Mouse (Mus musculus) stomach, postnatal 0 days (tissue): ENCODE measurements around the gene Ssbp4.

Experiments
- CTCF ChIP-seq: IDR thresholded peaks from 2 replicates; pipeline ENCODE4 v1.5.1; 2016; ENCODE audit warnings: antibody characterized with exemption, low read depth, mild to moderate bottlenecking, moderate library complexity
- EP300 ChIP-seq: optimal IDR thresholded peaks from 2 replicates; pipeline ENCODE3; 2016; ENCODE audit warnings: antibody characterized with exemption

DNA sequence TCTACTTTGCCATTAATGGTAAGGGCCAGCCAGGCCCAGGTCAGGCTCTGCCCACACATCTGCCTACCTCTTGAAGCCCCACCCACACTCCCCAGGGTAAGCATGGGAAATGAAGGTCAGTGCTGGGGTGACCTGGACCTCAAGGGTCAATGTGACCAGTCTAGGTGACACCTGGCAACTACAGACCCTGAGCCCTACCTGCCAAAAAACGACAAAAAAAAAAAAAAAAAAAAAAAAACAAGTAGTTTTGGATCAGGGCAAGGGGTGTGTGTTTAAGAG is 39.4 kb upstream of the Ssbp4 start:
- TF ChIP-seq CTCF (no peak), EP300 (no peak)
